Mouse (Mus musculus): Measurements from ENCODE around the gene Arhgef38. TPM values are rescaled to one million over a fixed set of nuclear protein-coding genes. Genes with fewer than 3 reads are reported as not detected.

Gene Arhgef38
- polyA plus RNA-seq, 1 experiment: not detected

DNA sequence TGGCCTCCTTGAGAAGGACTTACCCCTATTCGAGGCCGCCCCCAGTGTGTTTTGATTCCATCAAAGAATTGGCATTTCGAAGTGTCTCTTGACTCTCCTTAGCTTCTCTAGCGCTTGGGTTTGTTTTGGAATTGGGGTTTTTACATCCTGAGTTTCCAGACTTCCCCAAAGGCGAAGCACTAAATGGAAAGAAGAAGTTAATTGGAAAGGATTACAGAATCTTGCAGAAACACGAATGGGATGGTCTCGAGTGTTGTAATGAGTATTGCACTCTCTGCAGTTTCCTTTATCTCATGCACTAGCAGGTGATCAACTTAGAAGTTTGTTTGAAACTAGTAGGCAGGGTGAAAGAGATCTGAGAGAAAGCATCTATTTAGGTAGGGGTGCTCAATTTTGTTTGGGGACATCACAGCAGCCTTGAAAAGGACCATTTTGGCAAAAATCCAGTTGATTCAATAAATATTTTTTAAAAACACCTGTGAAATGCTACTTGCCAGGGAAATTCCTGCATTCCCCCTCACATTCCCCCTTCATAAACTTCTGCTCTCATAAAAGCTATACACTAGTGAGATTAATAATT, 142.4 kb downstream of the Arhgef38 start:
- no peak for DNase-seq (ENCODE audit: low spot score)

DNA sequence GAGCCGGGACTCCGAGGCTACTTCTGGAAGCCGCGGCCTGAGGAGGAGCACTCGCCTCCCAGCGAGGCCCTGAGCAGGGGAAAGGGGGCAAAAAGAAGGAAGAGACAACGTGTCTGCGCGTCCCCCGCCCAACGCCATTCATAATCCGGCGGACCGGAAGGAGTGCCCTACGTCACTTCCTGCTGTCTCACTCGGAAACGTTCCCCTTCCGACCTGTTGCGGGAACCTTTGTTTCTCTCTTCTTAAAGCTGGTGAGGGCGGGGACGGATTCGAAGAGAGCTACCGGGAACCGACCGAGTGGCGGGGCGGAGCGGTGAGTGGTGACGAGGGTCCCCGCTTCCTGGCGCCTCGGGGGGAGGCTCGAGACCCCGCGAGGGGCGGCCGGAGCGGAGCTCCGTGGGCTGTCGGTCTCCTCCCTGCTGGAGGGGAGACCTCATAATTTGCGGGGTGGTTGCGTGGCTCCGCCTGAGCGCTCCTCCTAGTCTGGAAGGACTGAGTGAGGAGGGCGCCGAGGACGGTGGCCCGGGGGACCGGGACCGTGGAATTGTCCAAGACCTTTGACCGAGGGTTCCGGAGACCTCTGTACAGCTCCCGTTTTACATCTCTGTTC, 143.0 kb downstream of the Arhgef38 start, which contains the start of the genes Ints12 and Gstcd:
TSS of gene Ints12 (plus strand) at position 177 of the 610 bp plus-strand sequence.
TSS of gene Gstcd (minus strand) at position 370 of the 610 bp plus-strand sequence.
- peak; percentile 81 for DNase-seq (ENCODE audit: low spot score)

DNA sequence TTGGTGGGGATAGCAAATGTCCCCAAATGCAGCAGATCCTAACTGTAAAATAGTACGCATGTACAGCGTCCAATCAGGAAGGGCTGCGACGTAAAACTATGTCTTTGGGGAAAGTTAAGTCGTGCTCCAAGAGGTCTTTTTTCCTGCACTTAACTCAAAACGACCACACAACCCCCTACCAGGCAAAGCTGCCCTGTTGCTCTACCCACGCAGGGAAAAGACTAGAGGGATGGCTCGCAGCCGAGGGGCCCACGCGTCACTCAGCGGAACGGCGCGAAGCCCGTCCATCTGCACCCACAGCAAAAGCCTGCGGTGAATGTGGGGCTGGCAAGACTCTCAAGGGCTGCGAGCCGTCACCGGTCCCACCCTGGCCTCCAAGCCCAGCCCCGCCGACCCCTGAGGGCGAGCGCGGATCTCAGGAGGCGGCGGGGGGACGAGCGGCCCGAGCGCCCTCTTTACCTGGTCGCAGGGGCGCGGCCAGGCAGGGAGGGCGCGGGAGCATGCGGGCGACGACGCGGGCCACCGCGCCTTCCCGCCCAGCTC, 143.6 kb downstream of the Arhgef38 start:
- no peak for DNase-seq (ENCODE audit: low spot score)

DNA sequence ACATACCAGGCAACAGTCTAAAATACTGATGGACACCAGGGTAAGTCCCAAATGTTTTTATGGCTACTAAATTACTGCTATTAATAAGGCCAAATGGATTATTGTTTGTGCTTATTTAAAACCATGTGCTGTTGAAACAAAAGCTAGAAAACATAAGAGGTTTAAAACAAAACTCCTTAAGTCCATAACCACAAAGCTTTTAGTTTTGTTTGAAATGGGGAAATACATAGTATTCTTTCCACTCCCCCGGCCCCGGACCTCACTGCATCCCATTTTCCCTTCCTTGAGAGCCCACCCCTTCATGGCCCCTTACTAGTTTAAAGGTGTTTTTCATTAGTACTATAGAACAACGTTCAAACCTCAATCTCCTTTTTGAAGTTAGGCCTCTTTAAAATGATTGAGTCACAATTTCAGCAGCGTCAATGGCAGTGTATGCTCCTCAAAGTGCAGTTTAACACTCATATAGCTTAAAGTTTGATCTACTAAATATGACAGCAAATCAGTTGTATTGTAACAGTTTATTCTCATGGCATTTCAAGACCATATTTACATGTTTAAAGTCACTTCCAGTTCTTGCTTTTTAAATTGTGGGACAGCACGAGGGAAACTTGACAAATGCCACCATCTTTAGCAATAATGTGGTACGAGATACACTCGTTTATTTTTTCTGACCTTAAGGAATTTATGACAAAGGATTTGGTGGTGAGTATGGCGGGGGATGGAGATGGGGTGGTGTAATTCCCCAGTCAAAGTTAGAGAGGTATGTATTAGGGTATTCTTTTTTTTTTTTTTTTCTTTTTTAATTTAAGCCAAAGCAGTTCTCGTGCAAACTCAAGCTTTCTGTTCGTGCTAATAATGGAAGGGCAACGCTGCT, 144.3 kb downstream of the Arhgef38 start:
- no peak for DNase-seq (ENCODE audit: low spot score)

DNA sequence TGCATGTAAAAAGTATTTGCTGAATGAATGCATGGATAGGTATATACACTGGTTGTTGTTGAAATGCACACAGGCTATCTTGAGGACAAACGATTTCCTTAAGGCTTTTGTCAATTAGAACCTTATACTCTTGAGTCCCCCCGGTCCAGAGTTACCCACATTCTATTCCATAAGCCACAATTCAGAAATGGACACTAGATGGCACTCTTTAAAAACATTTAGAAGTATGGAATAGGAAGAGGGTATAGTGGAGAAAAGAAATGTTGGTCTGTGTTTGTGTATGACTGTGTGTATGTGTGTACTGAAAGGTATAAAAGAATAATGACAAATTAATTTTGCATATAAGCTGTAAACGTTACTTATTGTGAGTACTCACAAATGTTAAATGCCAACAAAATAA, 148.9 kb downstream of the Arhgef38 start:
- no peak for DNase-seq (ENCODE audit: low spot score)

DNA sequence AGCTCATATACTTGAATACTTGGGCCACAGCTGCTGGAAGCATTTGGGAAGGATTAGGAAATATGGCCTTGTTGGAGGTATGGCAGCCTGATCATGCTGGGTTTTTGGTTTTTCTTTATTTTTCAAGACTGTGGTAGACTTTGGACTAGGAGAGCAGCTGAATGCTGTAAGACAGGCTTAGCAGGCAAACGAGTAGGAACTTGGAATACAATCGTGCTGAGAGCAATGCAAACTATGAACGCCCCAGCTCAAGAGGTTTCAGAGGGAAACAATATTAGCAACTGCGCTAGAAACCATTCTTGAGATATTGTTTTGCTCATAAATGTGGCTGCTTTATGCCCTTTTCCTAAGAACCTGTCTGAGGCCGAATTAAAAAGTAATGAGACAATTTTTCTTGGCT, 152.0 kb downstream of the Arhgef38 start:
- no peak for DNase-seq (ENCODE audit: low spot score)

DNA sequence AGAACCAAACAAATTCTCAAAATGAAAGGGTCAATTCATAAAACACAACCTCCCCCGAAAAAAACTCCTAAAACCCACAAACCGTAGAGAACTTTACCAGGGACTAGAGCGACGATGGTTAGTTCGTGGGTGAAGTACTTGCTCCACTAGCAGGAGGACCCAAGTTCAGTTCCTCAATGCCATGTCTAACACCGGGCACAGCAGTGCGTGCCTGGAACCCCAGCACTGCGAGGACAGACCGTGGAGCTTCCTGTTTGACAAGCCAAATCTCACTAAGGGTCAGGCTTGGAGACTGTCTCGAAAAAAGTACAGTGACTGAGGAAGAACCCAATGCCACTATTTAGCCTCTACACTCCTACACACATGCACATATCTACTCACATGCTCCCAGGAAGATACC, 159.2 kb downstream of the Arhgef38 start:
- no peak for DNase-seq (ENCODE audit: low spot score)

Other genes with a start within 250 kb of the Arhgef38 start
- gene Ints12, start 143.1 kb downstream of the Arhgef38 start, polyA plus RNA-seq (2012; rRNA removed): 10.8 and 11.1 TPM in 2 replicates
- 5.0 and 5.7 TPM in 2 replicates for gene Gstcd, start 142.9 kb downstream of the Arhgef38 start, polyA plus RNA-seq (2012; rRNA removed)
- gene Ppa2, start 75.2 kb upstream of the Arhgef38 start, polyA plus RNA-seq (2012; rRNA removed): 47.7 and 52.3 TPM in 2 replicates